Mouse (Mus musculus): ENCODE results near the gene Ptprn2.

Gene Ptprn2

GRCm38 (mm10) chr12:116873866-116874585 lies 388.5 kb downstream of the Ptprn2 start:
- DNase-seq (ENCODE audit: low read depth in 1 of 2, low spot score in 2 of 2), result no peak

GRCm38 (mm10) chr12:116887496-116888281 lies 402.2 kb downstream of the Ptprn2 start:
- no peak for DNase-seq (ENCODE audit: low read depth in 1 of 2, low spot score in 2 of 2)

GRCm38 (mm10) chr12:116888856-116889255 lies 403.3 kb downstream of the Ptprn2 start:
- no peak for DNase-seq (ENCODE audit: low read depth in 1 of 2, low spot score in 2 of 2)

GRCm38 (mm10) chr12:116892584-116892983 lies 407.1 kb downstream of the Ptprn2 start:
- DNase-seq (ENCODE audit: low read depth in 1 of 2, low spot score in 2 of 2), result no peak

- no peak for DNase-seq (ENCODE audit: low read depth in 1 of 2, low spot score in 2 of 2)
These were observed 411.1 kb downstream of the Ptprn2 start for GRCm38 (mm10) chr12:116896651-116897050.

GRCm38 (mm10) chr12:116901773-116902172 lies 416.3 kb downstream of the Ptprn2 start:
- no peak for DNase-seq (ENCODE audit: low read depth in 1 of 2, low spot score in 2 of 2)

GRCm38 (mm10) chr12:116907424-116907823 lies 421.9 kb downstream of the Ptprn2 start:
- DNase-seq (ENCODE audit: low read depth in 1 of 2, low spot score in 2 of 2), result no peak

- DNase-seq (ENCODE audit: low read depth in 1 of 2, low spot score in 2 of 2), result no peak
These were observed 423.1 kb downstream of the Ptprn2 start for GRCm38 (mm10) chr12:116908668-116909067.

GRCm38 (mm10) chr12:116916776-116917175 lies 431.3 kb downstream of the Ptprn2 start:
- DNase-seq (ENCODE audit: low read depth in 1 of 2, low spot score in 2 of 2), result no peak

- DNase-seq (ENCODE audit: low read depth in 1 of 2, low spot score in 2 of 2), result no peak
These were observed 433.7 kb downstream of the Ptprn2 start for GRCm38 (mm10) chr12:116919185-116919584.

GRCm38 (mm10) chr12:116919691-116920526 lies 434.4 kb downstream of the Ptprn2 start:
- DNase-seq (ENCODE audit: low read depth in 1 of 2, low spot score in 2 of 2), result no peak

GRCm38 (mm10) chr12:116927115-116927514 lies 441.6 kb downstream of the Ptprn2 start:
- no peak for DNase-seq (ENCODE audit: low read depth in 1 of 2, low spot score in 2 of 2)

GRCm38 (mm10) chr12:116927516-116927915 lies 442.0 kb downstream of the Ptprn2 start:
- DNase-seq (ENCODE audit: low read depth in 1 of 2, low spot score in 2 of 2), result no peak

GRCm38 (mm10) chr12:116938158-116938854 lies 452.8 kb downstream of the Ptprn2 start:
- DNase-seq (ENCODE audit: low read depth in 1 of 2, low spot score in 2 of 2), result no peak

- DNase-seq (ENCODE audit: low read depth in 1 of 2, low spot score in 2 of 2), result no peak
These were observed 458.4 kb downstream of the Ptprn2 start for GRCm38 (mm10) chr12:116943883-116944282.

GRCm38 (mm10) chr12:116948151-116948928 lies 462.8 kb downstream of the Ptprn2 start:
- no peak for DNase-seq (ENCODE audit: low read depth in 1 of 2, low spot score in 2 of 2)

- DNase-seq (ENCODE audit: low read depth in 1 of 2, low spot score in 2 of 2), result no peak
These were observed 464.2 kb downstream of the Ptprn2 start for GRCm38 (mm10) chr12:116949726-116950125.

- no peak for DNase-seq (ENCODE audit: low read depth in 1 of 2, low spot score in 2 of 2)
These were observed 467.1 kb downstream of the Ptprn2 start for GRCm38 (mm10) chr12:116952452-116953205.

- no peak for DNase-seq (ENCODE audit: low read depth in 1 of 2, low spot score in 2 of 2)
These were observed 473.6 kb downstream of the Ptprn2 start for GRCm38 (mm10) chr12:116959164-116959563.
